Mouse (Mus musculus): Measurements from ENCODE around the gene Prox1. TPM values are rescaled to one million over a fixed set of nuclear protein-coding genes. Genes with fewer than 3 reads are reported as not detected.

The Prox1 gene
- polyA plus RNA-seq, 1 experiment from 2014 or later: 13.3 TPM

DNA sequence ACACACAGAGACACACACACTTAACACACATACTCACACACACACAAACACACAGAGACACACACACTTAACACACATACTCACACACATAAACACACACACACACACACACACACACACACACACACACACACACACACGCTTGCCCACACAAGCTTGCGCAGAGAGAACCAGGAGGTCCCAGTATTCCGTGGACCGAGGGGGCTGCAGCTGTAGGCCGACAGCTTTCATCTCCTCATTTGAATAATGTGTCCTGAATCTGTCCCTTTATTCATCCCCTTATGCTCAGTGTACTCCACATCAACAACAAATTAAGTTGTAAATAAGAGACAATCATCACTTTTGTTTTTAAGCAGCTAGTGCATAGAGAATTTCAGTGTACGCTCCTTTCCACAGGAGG lies 17.9 kb downstream of the Prox1 start:
- DNase-seq (ENCODE audit: low spot score): no peak
- no peak overlapping the region for H3K27ac ChIP-seq
- 92% methylated on average over 6 of the region's 6 CpGs for WGBS
- H3K4me1 ChIP-seq: peaks cover 38% of the 10 kb centered on the region
- H3K9me3 ChIP-seq: no peaks in the 10 kb centered on the region
- peaks cover 21% of the 10 kb centered on the region for H3K36me3 ChIP-seq
- H3K27me3 ChIP-seq (ENCODE audit: insufficient read depth, poor library complexity, severe bottlenecking): no peaks in the 10 kb centered on the region
- no peak overlapping the region for H3K4me3 ChIP-seq

DNA sequence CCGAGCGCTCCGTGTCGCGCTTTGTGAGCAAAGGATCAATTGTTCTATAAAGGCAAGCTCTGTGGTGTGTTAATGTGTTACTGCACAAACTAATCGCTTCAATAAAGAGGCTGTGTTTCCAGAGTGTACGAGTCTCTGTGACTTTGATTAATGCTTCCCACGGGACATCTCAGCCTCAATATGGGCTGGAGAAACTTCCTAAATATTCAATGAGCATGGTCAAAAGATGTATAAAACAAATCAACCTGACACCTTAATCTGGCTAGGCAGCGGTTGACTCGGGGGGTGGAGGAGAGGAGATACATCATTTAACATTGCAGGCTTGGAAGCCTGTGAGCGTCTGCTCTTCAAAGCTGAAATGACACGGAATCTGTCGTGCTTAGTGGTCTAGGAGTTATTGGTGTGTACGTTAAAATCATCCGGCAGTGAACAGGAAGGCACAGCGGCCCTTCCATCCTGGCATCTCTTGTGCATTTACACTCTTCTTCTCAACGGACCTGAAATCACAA lies 21.2 kb downstream of the Prox1 start:
- peaks cover 23% of the 10 kb centered on the region for H3K36me3 ChIP-seq
- no peak for DNase-seq (ENCODE audit: low spot score)
- WGBS: 75% methylated on average over 17 of the region's 17 CpGs
- no peak overlapping the region for H3K4me3 ChIP-seq
- H3K27ac ChIP-seq: 0 out of 2 replicates have a peak overlapping the region, but pooled peaks have one; percentile 29
- peaks cover 48% of the 10 kb centered on the region for H3K4me1 ChIP-seq
- H3K9me3 ChIP-seq: no peaks in the 10 kb centered on the region
- H3K27me3 ChIP-seq (ENCODE audit: insufficient read depth, poor library complexity, severe bottlenecking): no peaks in the 10 kb centered on the region

DNA sequence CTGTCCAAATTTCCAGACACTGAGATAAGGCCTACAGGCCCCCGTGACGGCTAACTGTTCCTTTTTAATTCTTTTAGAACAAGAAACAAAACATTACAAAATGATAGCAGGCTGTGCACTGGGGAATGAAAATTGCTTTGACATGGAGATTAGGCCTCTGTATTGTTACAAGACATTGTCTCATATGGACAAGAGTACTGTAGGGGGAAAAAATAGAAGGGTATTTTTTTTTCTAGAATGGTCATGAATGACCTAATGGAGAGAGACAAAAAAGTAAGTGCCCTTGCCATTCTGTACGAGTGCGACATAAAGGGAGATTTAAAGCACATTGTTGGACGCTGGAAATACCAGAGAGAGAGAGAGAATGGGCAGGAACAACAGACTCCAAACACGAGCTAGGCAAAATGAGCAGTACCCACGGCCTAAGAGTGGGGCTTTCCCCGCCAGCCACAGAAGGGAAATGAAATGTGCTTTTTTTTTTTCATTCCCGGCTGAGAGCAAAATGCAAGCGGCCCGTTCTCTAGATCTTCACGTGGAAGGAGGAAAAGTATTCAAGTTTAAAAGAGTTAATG lies 21.8 kb downstream of the Prox1 start:
- H3K4me1 ChIP-seq: peaks cover 48% of the 10 kb centered on the region
- H3K27ac ChIP-seq: 0 out of 2 replicates have a peak overlapping the region, but pooled peaks have one; percentile 29
- peaks cover 23% of the 10 kb centered on the region for H3K36me3 ChIP-seq
- H3K27me3 ChIP-seq (ENCODE audit: insufficient read depth, poor library complexity, severe bottlenecking): no peaks in the 10 kb centered on the region
- H3K4me3 ChIP-seq: no peak overlapping the region
- no peak for DNase-seq (ENCODE audit: low spot score)
- no peaks in the 10 kb centered on the region for H3K9me3 ChIP-seq
- 43% methylated on average over 12 of the region's 12 CpGs for WGBS

GRCm38 (mm10) chr1:190147816-190148215 lies 22.7 kb downstream of the Prox1 start:
- H3K36me3 ChIP-seq: peaks cover 15% of the 10 kb centered on the region
- peaks cover 51% of the 10 kb centered on the region for H3K4me1 ChIP-seq
- 78% methylated on average over 6 of the region's 6 CpGs for WGBS

DNA sequence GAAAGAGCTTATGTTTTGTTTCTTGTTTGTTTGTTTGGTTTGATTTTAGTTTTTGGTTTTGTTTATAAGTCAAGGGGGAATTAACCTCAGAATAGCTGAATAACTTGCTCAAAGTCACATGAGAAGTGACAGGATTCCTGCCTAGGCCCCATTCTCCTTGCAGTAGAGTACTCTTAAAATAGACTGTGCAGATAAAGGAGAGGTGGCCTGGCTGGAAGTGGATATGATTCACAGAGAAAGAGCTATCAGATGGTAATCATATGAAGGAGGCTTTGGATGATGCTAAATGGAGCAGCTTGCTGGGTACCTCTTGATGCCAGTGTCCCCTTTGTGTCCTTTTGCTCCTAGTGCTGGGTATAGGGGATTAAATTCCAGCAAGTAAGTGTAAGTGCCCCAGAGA lies 26.1 kb downstream of the Prox1 start:
- no peak overlapping the region for H3K4me3 ChIP-seq
- no peaks in the 10 kb centered on the region for H3K9me3 ChIP-seq
- peak overlapping the region; percentile 71 for H3K27ac ChIP-seq
- H3K27me3 ChIP-seq (ENCODE audit: insufficient read depth, poor library complexity, severe bottlenecking): no peaks in the 10 kb centered on the region
- H3K4me1 ChIP-seq: peaks cover 70% of the 10 kb centered on the region
- no peak for DNase-seq (ENCODE audit: low spot score)
- H3K36me3 ChIP-seq: peaks cover 16% of the 10 kb centered on the region

More at GRCm38 (mm10) chr1:190147816-190148215, 22.7 kb downstream of the Prox1 start:
- Histone ChIP-seq H3K27me3 (ENCODE audit: insufficient read depth, poor library complexity, severe bottlenecking) (no peaks in the 10 kb centered on the region), H3K9me3 (no peaks in the 10 kb centered on the region), H3K4me3 (no peak overlapping the region), H3K27ac (no peak overlapping the region)
- DNase-seq (ENCODE audit: low spot score): no peak

- 33% methylated on average over 9 of the region's 9 CpGs for WGBS
- H3K27me3 ChIP-seq (ENCODE audit: insufficient read depth, poor library complexity, severe bottlenecking): no peaks in the 10 kb centered on the region
- H3K4me1 ChIP-seq: peaks cover 62% of the 10 kb centered on the region
- H3K27ac ChIP-seq: peak overlapping the region; percentile 71; the same call in 1 of the 2 replicates
- H3K9me3 ChIP-seq: no peaks in the 10 kb centered on the region
- peaks cover 21% of the 10 kb centered on the region for H3K36me3 ChIP-seq
- no peak for DNase-seq (ENCODE audit: low spot score)
- no peak overlapping the region for H3K4me3 ChIP-seq
These were observed 26.9 kb downstream of the Prox1 start for GRCm38 (mm10) chr1:190143593-190143992.

DNA sequence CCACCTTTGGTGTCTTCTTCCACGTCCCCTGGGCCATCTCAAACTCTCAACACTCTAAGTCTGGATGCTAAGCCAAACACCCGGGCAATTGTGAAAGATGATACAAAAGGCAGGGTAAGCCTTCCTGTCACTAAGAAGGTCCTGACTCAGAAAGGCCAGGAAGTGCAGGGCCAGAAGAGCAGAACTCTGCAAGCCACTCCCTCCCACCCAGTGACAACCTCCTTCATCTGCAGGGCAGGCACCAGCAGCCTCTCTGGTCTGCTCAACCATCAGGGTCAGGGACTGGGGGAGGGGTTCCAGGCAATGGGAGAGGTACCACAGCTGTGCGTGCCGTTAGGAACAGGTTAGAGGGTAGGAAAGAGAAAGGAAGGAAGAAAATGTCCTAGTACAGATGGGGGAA lies 27.9 kb downstream of the Prox1 start:
- Histone ChIP-seq H3K27me3 (ENCODE audit: insufficient read depth, poor library complexity, severe bottlenecking) (no peaks in the 10 kb centered on the region), H3K4me3 (no peak overlapping the region), H3K27ac (peak overlapping the region; percentile 67), H3K36me3 (peaks cover 30% of the 10 kb centered on the region), H3K9me3 (no peaks in the 10 kb centered on the region), H3K4me1 (peaks cover 53% of the 10 kb centered on the region)
- WGBS: 29% methylated on average over 4 of the region's 4 CpGs
- no peak for DNase-seq (ENCODE audit: low spot score)

DNA sequence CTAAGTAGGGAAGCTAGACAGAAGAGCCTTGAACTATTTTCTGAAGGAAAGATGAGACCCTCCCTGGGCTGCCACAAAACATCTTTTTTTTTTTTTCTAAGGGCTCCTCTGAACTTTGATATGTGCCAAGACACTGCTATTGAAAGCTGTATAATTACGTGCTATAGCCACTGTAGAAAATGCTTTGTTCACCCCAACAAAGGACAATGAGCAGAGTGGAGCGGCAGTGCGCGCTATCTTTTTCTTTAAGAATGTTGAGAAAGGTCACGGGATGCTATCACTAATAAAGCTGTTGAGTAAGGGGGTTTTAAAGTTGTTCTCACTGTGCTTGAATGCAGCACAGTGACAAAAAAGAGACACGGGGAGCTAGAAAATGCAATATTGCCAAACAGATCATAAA lies 30.0 kb downstream of the Prox1 start:
- H3K27ac ChIP-seq: no peak overlapping the region
- DNase-seq (ENCODE audit: low spot score): no peak
- peaks cover 50% of the 10 kb centered on the region for H3K4me1 ChIP-seq
- WGBS: 67% methylated on average over 6 of the region's 6 CpGs
- H3K27me3 ChIP-seq (ENCODE audit: insufficient read depth, poor library complexity, severe bottlenecking): no peaks in the 10 kb centered on the region
- peaks cover 28% of the 10 kb centered on the region; the same call in 1 of the 2 replicates for H3K36me3 ChIP-seq
- H3K4me3 ChIP-seq: no peak overlapping the region
- no peaks in the 10 kb centered on the region for H3K9me3 ChIP-seq

GRCm38 (mm10) chr1:190139711-190140405 lies 30.7 kb downstream of the Prox1 start:
- 80% methylated on average over 13 of the region's 13 CpGs for WGBS
- Histone ChIP-seq H3K9me3 (no peaks in the 10 kb centered on the region), H3K36me3 (peaks cover 34% of the 10 kb centered on the region), H3K27me3 (ENCODE audit: insufficient read depth, poor library complexity, severe bottlenecking) (no peaks in the 10 kb centered on the region), H3K4me1 (peaks cover 45% of the 10 kb centered on the region), H3K4me3 (no peak overlapping the region), H3K27ac (0 out of 2 replicates have a peak overlapping the region, but pooled peaks have one; percentile 16)
- DNase-seq (ENCODE audit: low spot score): no peak

DNA sequence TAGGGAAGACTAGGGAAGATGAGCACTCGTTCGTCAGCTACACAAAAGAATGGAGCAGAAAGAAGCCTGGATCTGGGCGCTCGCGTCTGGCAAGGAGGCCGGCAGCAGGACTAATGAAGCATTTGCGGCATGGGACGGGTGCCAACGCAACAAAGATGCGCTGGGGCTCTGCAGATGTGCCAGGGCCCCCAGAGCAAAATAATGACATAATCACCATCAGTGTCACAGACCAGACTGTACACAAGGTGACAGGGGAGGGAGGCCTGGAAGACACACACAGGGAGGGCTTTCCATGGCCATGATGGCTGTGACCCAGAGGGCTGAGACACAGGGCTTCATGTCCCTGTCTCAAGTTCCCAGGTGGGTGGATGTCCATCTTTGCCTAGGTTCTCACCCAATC lies 32.6 kb downstream of the Prox1 start:
- 90% methylated on average over 10 of the region's 10 CpGs for WGBS
- peaks cover 47% of the 10 kb centered on the region for H3K36me3 ChIP-seq
- H3K4me3 ChIP-seq: no peak overlapping the region
- no peaks in the 10 kb centered on the region for H3K27me3 ChIP-seq (ENCODE audit: insufficient read depth, poor library complexity, severe bottlenecking)
- H3K4me1 ChIP-seq: peaks cover 33% of the 10 kb centered on the region
- DNase-seq (ENCODE audit: low spot score): no peak
- H3K9me3 ChIP-seq: no peaks in the 10 kb centered on the region
- H3K27ac ChIP-seq: no peak overlapping the region

GRCm38 (mm10) chr1:190132897-190133296 lies 37.6 kb downstream of the Prox1 start:
- 65% methylated on average over 4 of the region's 4 CpGs for WGBS
- no peak for DNase-seq (ENCODE audit: low spot score)
- Histone ChIP-seq H3K36me3 (peaks cover 28% of the 10 kb centered on the region), H3K9me3 (no peaks in the 10 kb centered on the region), H3K4me3 (no peak overlapping the region), H3K27ac (no peak overlapping the region; the same call in 1 of the 2 replicates), H3K4me1 (peaks cover 48% of the 10 kb centered on the region), H3K27me3 (ENCODE audit: insufficient read depth, poor library complexity, severe bottlenecking) (no peaks in the 10 kb centered on the region)

DNA sequence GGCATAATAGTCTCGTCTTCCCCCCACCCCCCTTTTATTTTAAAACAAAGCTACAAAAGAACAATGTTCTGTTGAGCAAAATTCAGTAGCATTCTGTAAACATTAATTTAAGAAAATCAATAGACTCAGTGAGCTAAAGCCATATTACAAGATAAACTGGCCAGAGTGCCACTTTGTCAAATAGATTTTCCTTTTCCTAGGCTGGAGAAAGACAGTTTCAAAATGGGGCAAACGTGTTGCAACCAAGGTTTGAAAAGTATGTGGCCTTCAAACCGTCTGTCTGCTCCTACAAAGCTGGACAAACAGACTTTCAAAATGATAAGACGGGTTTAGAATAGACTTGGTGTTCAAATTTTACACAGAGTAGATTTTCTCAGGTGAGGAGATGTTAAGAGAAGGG lies 39.6 kb downstream of the Prox1 start:
- peaks cover 65% of the 10 kb centered on the region for H3K4me1 ChIP-seq
- H3K36me3 ChIP-seq: peaks cover 26% of the 10 kb centered on the region
- no peak overlapping the region for H3K4me3 ChIP-seq
- DNase-seq (ENCODE audit: low spot score): no peak
- H3K9me3 ChIP-seq: no peaks in the 10 kb centered on the region
- no peaks in the 10 kb centered on the region for H3K27me3 ChIP-seq (ENCODE audit: insufficient read depth, poor library complexity, severe bottlenecking)
- peak overlapping the region; percentile 38; the same call in 1 of the 2 replicates for H3K27ac ChIP-seq
- WGBS: 70% methylated on average over 4 of the region's 4 CpGs

GRCm38 (mm10) chr1:190129553-190129952 lies 41.0 kb downstream of the Prox1 start:
- no peak overlapping the region for H3K4me3 ChIP-seq
- H3K4me1 ChIP-seq: peaks cover 69% of the 10 kb centered on the region
- no peaks in the 10 kb centered on the region for H3K27me3 ChIP-seq (ENCODE audit: insufficient read depth, poor library complexity, severe bottlenecking)
- peak overlapping the region; percentile 85 for H3K27ac ChIP-seq
- H3K36me3 ChIP-seq: peaks cover 23% of the 10 kb centered on the region; the same call in 1 of the 2 replicates
- WGBS: 51% methylated on average over 7 of the region's 7 CpGs
- no peak for DNase-seq (ENCODE audit: low spot score)
- no peaks in the 10 kb centered on the region for H3K9me3 ChIP-seq
